Mouse (Mus musculus): ENCODE results near the gene Ewsr1.

DNA sequence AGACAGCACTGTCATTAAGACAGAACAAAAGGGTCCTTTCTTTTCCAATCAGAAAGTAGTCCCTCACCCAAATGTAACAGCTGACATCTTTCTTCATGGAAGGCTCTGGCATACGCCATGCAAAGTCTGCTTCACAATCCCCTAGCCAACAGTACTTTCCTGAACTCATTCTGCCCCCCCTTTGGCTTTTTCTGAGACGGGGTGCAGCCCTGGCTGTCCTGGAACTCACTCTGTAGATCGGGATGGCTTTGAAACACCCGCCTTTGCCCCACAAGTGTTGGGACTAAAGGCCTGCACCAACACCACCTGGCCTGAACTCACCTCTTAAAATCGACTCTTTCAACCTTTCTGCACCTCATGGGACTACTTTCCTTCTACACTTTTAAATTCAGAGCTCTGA is 3.2 kb downstream of the Ewsr1 start:
- TF ChIP-seq CTCF (IDR thresholded peaks at IDR 0.05; ENCODE audit: low read depth): no peak
- no peak for TF ChIP-seq EP300 (optimal IDR thresholded peaks at IDR 0.05)

Data from stomach, postnatal 0 days (tissue).